In genomic region chr17:35262664-35263522, GRCm38 (mm10) we compare ENCODE assay signal across 8 mouse cellular contexts. TPM values are rescaled to one million over a fixed set of nuclear protein-coding genes. Genes with fewer than 3 reads are reported as not detected.
DNase-seq lines count a peak whose midpoint lies in the region; ATAC-seq and TF ChIP-seq lines count a peak whose summit lies in the region.

Gene H2-D1 (plus strand): TSS chr17:35262730.

- 1% methylated on average over 72 of the region's 73 CpGs for WGBS in heart, embryonic 11.5 days (ENCODE audit: insufficient replicate concordance)
- 1% methylated on average over 57 of the region's 73 CpGs for WGBS in kidney, embryonic 16.5 days
- under 1% methylated on average over 67 of the region's 73 CpGs for WGBS in liver, adult 2 months

- peak; percentile 93 for ATAC-seq in erythroblast, adult 5-6 weeks (replicated peaks; ENCODE audit: low FRiP score, poor library complexity, severe bottlenecking)
- peak; percentile 85 for ATAC-seq in heart, embryonic 11.5 days (replicated peaks; ENCODE audit: insufficient number of reproducible peaks, low FRiP score, low TSS enrichment)
- peak; percentile 88 for ATAC-seq in kidney, embryonic 16.5 days (ENCODE audit: low FRiP score, low TSS enrichment)

- peak; percentile 98 for TF ChIP-seq POLR2A in liver, adult 2 months (IDR thresholded peaks at IDR 0.05; ENCODE audit: extremely low read depth, insufficient read depth, low read length)
- TF ChIP-seq POLR2A in myocyte (IDR thresholded peaks at IDR 0.05; ENCODE audit: insufficient read length, low read depth), result peak; percentile 73

- no peak for TF ChIP-seq CTCF in liver, adult 2 months (IDR thresholded peaks at IDR 0.05; ENCODE audit: low read depth, low read length)

- peaks cover 5% of the 10 kb centered on the region; the same call in 1 of the 2 replicates for H3K79me2 ChIP-seq in liver, adult 2 months (ENCODE audit: control insufficient read depth, insufficient read depth, low read length)
- no peaks in the 10 kb centered on the region for H3K79me2 ChIP-seq in myocyte (ENCODE audit: control insufficient read depth, insufficient read depth)

- peak within 1 kb of the TSS; percentile 73 for H3K4me3 ChIP-seq in heart, embryonic 11.5 days (ENCODE audit: low read depth, low read length)
- peak within 1 kb of the TSS; percentile 70 for H3K4me3 ChIP-seq in kidney, embryonic 16.5 days (ENCODE audit: low read length)
- H3K4me3 ChIP-seq in liver, adult 2 months (ENCODE audit: insufficient read depth, low read depth, low read length), result peak within 1 kb of the TSS; percentile 82
- no peak within 1 kb of the TSS for H3K4me3 ChIP-seq in myocyte

- H3K27me3 ChIP-seq in heart, embryonic 11.5 days (ENCODE audit: control insufficient read depth, insufficient read depth, low read length), result peaks cover 33% of the 10 kb centered on the region
- peaks cover 21% of the 10 kb centered on the region; the same call in 1 of the 2 replicates for H3K27me3 ChIP-seq in kidney, embryonic 16.5 days (ENCODE audit: insufficient read depth, low read length)
- no peaks in the 10 kb centered on the region for H3K27me3 ChIP-seq in liver, adult 2 months (ENCODE audit: control insufficient read depth, insufficient read depth, low read length)
- H3K27me3 ChIP-seq in myocyte (ENCODE audit: control insufficient read depth, insufficient read depth, insufficient read length), result no peaks in the 10 kb centered on the region
- H3K27me3 ChIP-seq in splenic B cell, adult 2 months (ENCODE audit: control insufficient read depth, insufficient read depth, low read length, poor library complexity, severe bottlenecking), result no peaks in the 10 kb centered on the region

- peak; percentile 100 for DNase-seq in A20 (ENCODE audit: low read depth, low spot score)
- DNase-seq in brain, adult 2 months (ENCODE audit: low read depth, low spot score), result peak; percentile 97
- peak; percentile 88 for DNase-seq in liver, adult 2 months (ENCODE audit: extremely low read depth, low read depth, low spot score)
- peak; percentile 99 for DNase-seq in splenic B cell, adult 2 months (ENCODE audit: low read depth, low spot score)

- H3K27ac ChIP-seq in heart, embryonic 11.5 days (ENCODE audit: low read depth, low read length), result no peak within 1 kb of the TSS
- no peak within 1 kb of the TSS for H3K27ac ChIP-seq in kidney, embryonic 16.5 days (ENCODE audit: low read length)
- H3K27ac ChIP-seq in liver, adult 2 months (replicated peaks; ENCODE audit: insufficient read depth, low read depth, low read length), result peak within 1 kb of the TSS; percentile 79

- H3K4me1 ChIP-seq in heart, embryonic 11.5 days (ENCODE audit: control insufficient read depth, insufficient read depth, low read length), result no peaks in the 10 kb centered on the region
- H3K4me1 ChIP-seq in kidney, embryonic 16.5 days (ENCODE audit: insufficient read depth, low read length), result peaks cover 4% of the 10 kb centered on the region; the same call in 1 of the 2 replicates
- peaks cover 5% of the 10 kb centered on the region for H3K4me1 ChIP-seq in liver, adult 2 months (ENCODE audit: control insufficient read depth, insufficient read depth, low read length)

- H3K36me3 ChIP-seq in heart, embryonic 11.5 days (ENCODE audit: control insufficient read depth, insufficient read depth, low read length), result no peaks in the 10 kb centered on the region
- no peaks in the 10 kb centered on the region for H3K36me3 ChIP-seq in kidney, embryonic 16.5 days (ENCODE audit: insufficient read depth, low read length)
- peaks cover 17% of the 10 kb centered on the region; the same call in 1 of the 2 replicates for H3K36me3 ChIP-seq in liver, adult 2 months (ENCODE audit: control insufficient read depth, insufficient read depth, low read length)
- no peaks in the 10 kb centered on the region for H3K36me3 ChIP-seq in myocyte (ENCODE audit: control insufficient read depth, insufficient read depth)
- peaks cover 13% of the 10 kb centered on the region for H3K36me3 ChIP-seq in splenic B cell, adult 2 months (ENCODE audit: control insufficient read depth, insufficient read depth, low read length, poor library complexity, severe bottlenecking)

- peak within 1 kb of the TSS; percentile 67 for H3K9ac ChIP-seq in heart, embryonic 11.5 days (ENCODE audit: low read depth, low read length)
- peak within 1 kb of the TSS; percentile 73 for H3K9ac ChIP-seq in kidney, embryonic 16.5 days (replicated peaks; ENCODE audit: low read length)
- H3K9ac ChIP-seq in liver, adult 2 months (ENCODE audit: low read depth, low read length), result peak within 1 kb of the TSS; percentile 91

- H3K9me3 ChIP-seq in heart, embryonic 11.5 days (replicated peaks; ENCODE audit: control insufficient read depth, low read length), result no peaks in the 10 kb centered on the region
- H3K9me3 ChIP-seq in kidney, embryonic 16.5 days (ENCODE audit: low read length), result no peaks in the 10 kb centered on the region

- H3ac ChIP-seq in myocyte (ENCODE audit: control insufficient read depth, insufficient read length), result no peak within 1 kb of the TSS

- peak within 1 kb of the TSS; percentile 100 for H3K4me2 ChIP-seq in heart, embryonic 11.5 days
- H3K4me2 ChIP-seq in kidney, embryonic 16.5 days (replicated peaks; ENCODE audit: low read depth, low read length), result peak within 1 kb of the TSS; percentile 100
- peak within 1 kb of the TSS; percentile 45 for H3K4me2 ChIP-seq in myocyte (ENCODE audit: low read depth)

TF ChIP-seq in myocyte, 11 proteins besides CTCF, POLR2A, EP300 and RAD21:
- TF ChIP-seq E2F4 (IDR thresholded peaks at IDR 0.05; ENCODE audit: insufficient read depth), result no peak
- TF ChIP-seq POLR2AphosphoS2 (IDR thresholded peaks at IDR 0.05; ENCODE audit: insufficient read length, low read depth), result peak; percentile 51
- no peak for TF ChIP-seq SRF (IDR thresholded peaks at IDR 0.05; ENCODE audit: control insufficient read depth, insufficient read length, low read depth)
- no peak for TF ChIP-seq MYOG (IDR thresholded peaks at IDR 0.05; ENCODE audit: control insufficient read depth in 1 of 3, insufficient read depth in 1 of 3, insufficient read length in 2 of 3, low read depth in 2 of 3)

RNA-seq across cellular contexts. Expression of gene H2-D1, which starts in this region (rescaled TPM):
- 117 and 224 TPM in 2 replicates for total RNA-seq in erythroblast, adult 5-6 weeks (2015; ENCODE audit: low replicate concordance)
- 217 and 402 TPM in 2 replicates for total RNA-seq in erythroblast, adult 5-6 weeks (2017; ENCODE audit: low replicate concordance)
- 21.0 and 29.1 TPM in 2 replicates for polyA plus RNA-seq in heart, embryonic 11.5 days (2014; fragmentation: Nextera tagmentation; extraction: Ambion mirVana)
- 73.6 and 87.2 TPM in 2 replicates for polyA plus RNA-seq in kidney, embryonic 16.5 days (2015; fragmentation: Nextera tagmentation; extraction: Ambion mirVana)
- total RNA-seq in liver, adult 2 months (2014; rRNA removed), result 444 and 506 TPM in 2 replicates
- polyA plus RNA-seq in liver, adult 2 months (2012; rRNA removed), result 487 and 676 TPM in 2 replicates
- polyA plus RNA-seq in myocyte (2012; fragmentation: generic; extraction: Trizol), result 38.3 TPM

Comparison
In these comparisons a context has a peak if more than half of its experiments do, and no peak if none do; other contexts are left out.
1. H3K4me2 ChIP-seq: peak in every context shown above with its lines; median percentile 100 in heart, embryonic 11.5 days; 100 in kidney, embryonic 16.5 days; 45 in myocyte.